Mouse (Mus musculus) large intestine, adult 2 months (tissue): ENCODE data around the gene Nek7. TPM values are rescaled to one million over a fixed set of nuclear protein-coding genes. Genes with fewer than 3 reads are reported as not detected.

Experiments used
- DNase-seq: peaks from one replicate; pipeline ENCODE4 v3.0.0-alpha.2; 2012; ENCODE audit warnings: low read depth, low spot score
- WGBS: fragments of 180-500 bp; shearing (Covaris S2); methylation state at CpG from one replicate; pipeline ENCODE4 v1.1.7; 2018; 5-methylcytosine and 5-hydroxymethylcytosine counted together
- polyA plus RNA-seq: library from polyadenylated mRNA; depleted of rRNA; stranded (reverse); fragments of >200 nt; gene quantifications from 2 replicates; pipeline ENCODE4 v1.2.3, GENCODE M21; 2012; rRNA removed

Nek7 gene
- polyA plus RNA-seq, 1 experiment = 3.7 TPM

DNA sequence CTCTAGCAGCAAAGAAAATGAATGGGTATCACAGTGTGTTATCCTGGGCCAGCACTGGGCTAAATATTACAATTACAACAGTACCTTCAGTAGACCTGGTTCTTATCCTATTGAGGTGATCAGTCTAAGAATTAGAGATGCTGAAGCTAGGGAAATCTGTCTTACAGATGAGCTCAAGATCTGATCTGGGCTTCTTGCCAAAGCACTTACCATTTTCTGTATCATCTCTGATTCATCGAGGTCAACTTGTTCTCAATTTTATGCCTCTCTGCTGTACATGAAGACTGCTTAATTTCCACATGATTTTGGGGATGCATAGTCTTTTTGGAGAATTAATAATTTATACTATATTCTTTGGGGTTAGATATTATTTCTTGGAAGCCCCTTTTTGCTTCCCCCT, 173.1 kb downstream of the Nek7 start:
- 53% methylated on average over 1 of the region's 1 CpGs for WGBS
- DNase-seq = no peak

Other genes with a start within 250 kb of the Nek7 start
- not detected in 2 replicates for gene Lhx9, start 228.4 kb upstream of the Nek7 start, polyA plus RNA-seq
- gene 2310009B15Rik, start 236.7 kb upstream of the Nek7 start, polyA plus RNA-seq = 15.4 and 16.3 TPM in 2 replicates